ENCODE assay signal across 15 mouse cellular contexts in the genomic region with DNA sequence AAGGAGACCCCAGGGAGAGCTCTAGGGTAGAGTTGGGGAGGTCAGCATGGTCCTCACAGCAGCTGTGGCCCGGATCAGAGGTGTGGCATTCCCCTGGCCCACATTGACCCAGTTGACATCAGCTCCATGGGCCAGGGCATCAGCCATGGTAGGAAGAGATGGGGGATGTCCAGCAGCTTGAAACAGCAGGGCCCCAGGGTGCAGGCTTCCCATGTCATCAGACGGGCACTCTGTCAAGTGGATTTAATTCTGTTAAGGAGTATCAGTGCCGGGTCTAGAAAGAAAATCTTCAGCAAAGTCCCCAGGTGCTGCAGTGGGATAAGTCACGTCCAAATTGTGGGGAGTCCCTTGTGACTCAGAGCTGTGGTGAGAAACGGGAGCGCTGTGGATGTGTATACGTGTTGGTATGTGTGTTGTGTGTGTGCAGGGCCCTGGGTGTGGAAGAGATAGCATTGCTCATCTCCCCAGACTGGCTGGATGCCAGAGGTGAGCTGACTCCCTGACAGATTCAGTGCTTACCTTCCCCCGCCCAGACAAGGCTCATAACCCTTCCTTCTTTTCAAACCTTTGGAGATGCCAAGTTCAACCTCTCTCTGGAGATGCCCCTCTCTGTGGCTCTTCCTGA. TPM values are rescaled to one million over a fixed set of nuclear protein-coding genes. Genes with fewer than 3 reads are reported as not detected.
A peak's percentile ranks its signal among the peaks of the same experiment; 100 is the strongest.
DNase-seq lines count a peak whose midpoint lies in the region; TF ChIP-seq lines count a peak whose summit lies in the region.
"Had no signal": no experiment of that assay in that cellular context is flagged by ENCODE, and none has a peak within 500 bp of the region (broad histone marks: within the 10 kb centered on the region; RNA-seq: fewer than 3 reads in every experiment).

No protein-coding gene starts in this region.

- peak overlapping the region; percentile 48; the same call in 1 of the 2 replicates for H3K27ac ChIP-seq in kidney, adult 2 months (ENCODE audit: insufficient read depth, low read depth, low read length)
- H3K27ac ChIP-seq: forebrain, embryonic 15.5 days; hindbrain, embryonic 12.5 days had no signal

- H3K27me3 ChIP-seq in kidney, adult 2 months (replicated peaks; ENCODE audit: control insufficient read depth, insufficient read depth, low read length) = no peaks in the 10 kb centered on the region

- no peak overlapping the region for H3K4me3 ChIP-seq in kidney, adult 2 months (ENCODE audit: insufficient read depth, low read depth, low read length)
- H3K4me3 ChIP-seq: forebrain, embryonic 15.5 days; hindbrain, embryonic 12.5 days had no signal

- TF ChIP-seq CTCF in kidney, adult 2 months (conservative IDR thresholded peaks at IDR 0.05; ENCODE audit: insufficient read depth, insufficient read length, low read depth, low read length) = no peak

- TF ChIP-seq POLR2A in kidney, adult 2 months (IDR thresholded peaks at IDR 0.05; ENCODE audit: low read depth, low read length) = no peak

- peaks cover 12% of the 10 kb centered on the region; the same call in 1 of the 2 replicates for H3K4me1 ChIP-seq in kidney, adult 2 months (ENCODE audit: control insufficient read depth, insufficient read depth, low read length)

- DNase-seq in cerebellum, adult 9-11 months = peak; percentile 22
- no peak for DNase-seq in cerebellum, postnatal 25 days
- no peak for DNase-seq in kidney, adult 2 months
- no peak for DNase-seq in kidney, adult 11 months
- DNase-seq in urinary bladder, postnatal 14 days (ENCODE audit: low spot score) = peak; percentile 32
- DNase-seq in urinary bladder, postnatal 4 days (ENCODE audit: low spot score in 2 of 2) = no peak
- DNase-seq in retina, postnatal 1 day = no peak
- DNase-seq in left cerebral cortex, adult 11 months (ENCODE audit: low spot score) = no peak
- DNase-seq: gastrocnemius, postnatal 10 days; layer of hippocampus, postnatal 36 days; midbrain, embryonic 14.5 days had no signal

- 84% methylated on average over 8 of the region's 8 CpGs for WGBS in kidney, adult 2 months

- no peaks in the 10 kb centered on the region for H3K36me3 ChIP-seq in kidney, adult 2 months (ENCODE audit: control insufficient read depth, insufficient read depth, low read length)
- H3K36me3 ChIP-seq: forebrain, embryonic 15.5 days; hindbrain, embryonic 12.5 days had no signal

RNA-seq across cellular contexts. Expression of a gene that starts 2.4 kb away (rescaled TPM):
- 4.8 TPM in 2 replicates for polyA plus RNA-seq in kidney, adult 2 months (2012; rRNA removed)

RNA-seq across cellular contexts. Expression of a gene that starts 5.8 kb away (rescaled TPM):
- not detected in 2 replicates for polyA plus RNA-seq in kidney, adult 2 months (2012; rRNA removed)
- polyA plus RNA-seq: embryonic facial prominence, embryonic 14.5 days; forebrain, embryonic 15.5 days; hindbrain, embryonic 12.5 days; midbrain, embryonic 14.5 days; neural tube, embryonic 11.5 days had no signal

RNA-seq across cellular contexts. Expression of a gene that starts 11.7 kb away (rescaled TPM):
- polyA plus RNA-seq in kidney, adult 2 months (2012; rRNA removed) = 1.7 and 6.1 TPM in 2 replicates

RNA-seq across cellular contexts. Expression of a gene that starts 17.1 kb away (rescaled TPM):
- 0.94 and 0.99 TPM in 2 replicates for polyA plus RNA-seq in kidney, adult 2 months (2012; rRNA removed)

RNA-seq across cellular contexts. Expression of a gene that starts 17.2 kb away (rescaled TPM):
- polyA plus RNA-seq in kidney, adult 2 months (2012; rRNA removed) = 72.0 and 80.1 TPM in 2 replicates

Comparison
In these comparisons a context has a peak if more than half of its experiments do, and no peak if none do; other contexts are left out.
1. DNase-seq: peak in cerebellum, adult 9-11 months (single experiment) and urinary bladder, postnatal 14 days (single experiment); none in cerebellum, postnatal 25 days (0 of 2), kidney, adult 2 months (single experiment), kidney, adult 11 months (single experiment), urinary bladder, postnatal 4 days (0 of 2), retina, postnatal 1 day (single experiment) and left cerebral cortex, adult 11 months (single experiment).